ENCODE assay signal across 11 mouse cellular contexts in the genomic region with DNA sequence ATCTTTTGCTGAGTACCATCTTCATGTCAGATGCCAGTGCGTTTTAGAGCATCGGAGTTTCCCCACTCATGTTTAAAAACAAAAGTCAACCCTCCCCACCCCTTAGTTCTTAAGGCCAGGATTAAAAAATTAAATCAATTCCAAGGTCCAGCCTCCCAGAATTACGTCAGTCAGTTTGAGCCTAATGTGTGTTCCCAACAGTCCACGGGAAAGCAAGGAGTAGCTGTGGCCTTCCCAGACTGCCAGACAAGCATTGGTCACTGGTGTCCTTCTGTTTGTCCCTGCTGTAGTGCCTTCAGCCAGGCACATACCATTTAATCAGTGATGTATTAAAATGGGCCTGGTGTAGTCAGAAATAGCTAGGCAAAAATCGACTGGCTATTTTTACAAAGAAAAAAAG.
DNase-seq lines count a peak whose midpoint lies in the region; ATAC-seq and TF ChIP-seq lines count a peak whose summit lies in the region.
"Had no signal": no experiment of that assay in that cellular context is flagged by ENCODE, and none has a peak within 500 bp of the region (broad histone marks: within the 10 kb centered on the region; RNA-seq: fewer than 3 reads in every experiment).

No protein-coding gene starts in this region.

- no peak overlapping the region for H3K4me2 ChIP-seq in heart, embryonic 16.5 days (ENCODE audit: low read depth, low read length)
- H3K4me2 ChIP-seq in stomach, embryonic 16.5 days (ENCODE audit: low read depth, low read length), result no peak overlapping the region
- H3K4me2 ChIP-seq: midbrain, embryonic 12.5 days had no signal

- peaks cover 26% of the 10 kb centered on the region for H3K4me1 ChIP-seq in heart, embryonic 16.5 days (ENCODE audit: control insufficient read depth, insufficient read depth, low read length)
- peaks cover 18% of the 10 kb centered on the region for H3K4me1 ChIP-seq in stomach, embryonic 16.5 days (ENCODE audit: control insufficient read depth, insufficient read depth, low read length)

- TF ChIP-seq CTCF in gastrocnemius, adult 2 months (IDR thresholded peaks at IDR 0.05), result no peak

- ATAC-seq in heart, embryonic 16.5 days (replicated peaks; ENCODE audit: extremely low read depth, insufficient read depth, low FRiP score), result no peak; the same call in 1 of the 2 replicates
- no peak for ATAC-seq in stomach, embryonic 16.5 days (ENCODE audit: insufficient read depth, low FRiP score)

- H3K9ac ChIP-seq in heart, embryonic 16.5 days (ENCODE audit: low read length), result 0 out of 2 replicates have a peak overlapping the region, but pooled peaks have one; percentile 9
- no peak overlapping the region for H3K9ac ChIP-seq in stomach, embryonic 16.5 days (ENCODE audit: low read length)
- H3K9ac ChIP-seq: midbrain, embryonic 12.5 days had no signal

- H3K27ac ChIP-seq in gastrocnemius, adult 2 months, result peak overlapping the region; percentile 85
- H3K27ac ChIP-seq in heart, embryonic 16.5 days (ENCODE audit: low read length), result peak overlapping the region; percentile 26; the same call in 1 of the 2 replicates
- H3K27ac ChIP-seq in stomach, embryonic 16.5 days (ENCODE audit: low read length), result 0 out of 2 replicates have a peak overlapping the region, but pooled peaks have one; percentile 43

- no peaks in the 10 kb centered on the region for H3K36me3 ChIP-seq in heart, embryonic 16.5 days (ENCODE audit: control insufficient read depth, insufficient read depth)
- H3K36me3 ChIP-seq in stomach, embryonic 16.5 days (ENCODE audit: control insufficient read depth, insufficient read depth, low read length), result no peaks in the 10 kb centered on the region
- H3K36me3 ChIP-seq: midbrain, embryonic 12.5 days had no signal

- intact Hi-C loops in gastrocnemius, adult 2 months (cut with DNase I), result loop anchor here (10.0 kb wide), 1 partner anchor 256 kb away; no protein-coding TSS in a partner anchor

- no peak for DNase-seq in gastrocnemius, adult 2 months
- no peak for DNase-seq in gastrocnemius, postnatal 25 days
- DNase-seq in retina, postnatal 1 day, result peak; percentile 23
- DNase-seq in retina, embryonic 14.5 days (ENCODE audit: low spot score), result no peak
- DNase-seq in lung, postnatal 14 days, result no peak
- no peak for DNase-seq in right cerebral cortex, adult 18-20 months
- DNase-seq: cerebellum, adult 8-10 months; lung, adult 2 months had no signal

- no peaks in the 10 kb centered on the region for H3K9me3 ChIP-seq in heart, embryonic 16.5 days (replicated peaks; ENCODE audit: control insufficient read depth, low read length)
- H3K9me3 ChIP-seq in stomach, embryonic 16.5 days (replicated peaks; ENCODE audit: control insufficient read depth, low read length), result no peaks in the 10 kb centered on the region
- H3K9me3 ChIP-seq: midbrain, embryonic 12.5 days had no signal

- no peak overlapping the region for H3K4me3 ChIP-seq in gastrocnemius, adult 2 months
- no peak overlapping the region for H3K4me3 ChIP-seq in heart, embryonic 16.5 days (ENCODE audit: low read length)
- H3K4me3 ChIP-seq in stomach, embryonic 16.5 days (replicated peaks; ENCODE audit: low read length), result no peak overlapping the region
- H3K4me3 ChIP-seq: midbrain, embryonic 12.5 days had no signal

- H3K27me3 ChIP-seq in heart, embryonic 16.5 days (ENCODE audit: control insufficient read depth, insufficient read depth, low read length), result no peaks in the 10 kb centered on the region
- H3K27me3 ChIP-seq in stomach, embryonic 16.5 days (ENCODE audit: control insufficient read depth, insufficient read depth, low read length), result no peaks in the 10 kb centered on the region
- H3K27me3 ChIP-seq: midbrain, embryonic 12.5 days had no signal

- 49% methylated on average over 5 of the region's 5 CpGs for WGBS in heart, embryonic 16.5 days
- 55% methylated on average over 5 of the region's 5 CpGs for WGBS in stomach, embryonic 16.5 days

Comparison
In these comparisons a context has a peak if more than half of its experiments do, and no peak if none do; other contexts are left out.
1. H3K27ac ChIP-seq: peak in every context shown above with its lines; median percentile 85 in gastrocnemius, adult 2 months; 43 in stomach, embryonic 16.5 days; 26 in heart, embryonic 16.5 days.